Mouse (Mus musculus): Measurements from ENCODE around the gene Gria4. TPM values are rescaled to one million over a fixed set of nuclear protein-coding genes. Genes with fewer than 3 reads are reported as not detected.
"Not testable (repeated sequence)": the region's sequence is repeated elsewhere in the genome, so short reads cannot be mapped to it uniquely, and the experiment has no call there.

Gria4 gene
- 10 to 100 TPM; 54.2 to 55.8 TPM for total RNA-seq (2021)

GRCm38 (mm10) chr9:4795544-4796288 is at the start of gene Gria4:
Gene Gria4 (minus strand): TSS chr9:4796234.
- peak; percentile 75 to 77 for DNase-seq

GRCm38 (mm10) chr9:4810941-4811340 is 14.9 kb upstream of the Gria4 start:
- not testable (repeated sequence) for DNase-seq

- no peak for DNase-seq
Measured at GRCm38 (mm10) chr9:4803151-4803755, 7.2 kb upstream of the Gria4 start.

- no peak for DNase-seq
Measured at GRCm38 (mm10) chr9:4797396-4797795, 1.4 kb upstream of the Gria4 start.

GRCm38 (mm10) chr9:4796289-4796645 is 233 bp upstream of the Gria4 start:
- DNase-seq, result no peak

GRCm38 (mm10) chr9:4795075-4795474 is 959 bp downstream of the Gria4 start:
- DNase-seq, result peak in 1 of 2 experiments; percentile 24

GRCm38 (mm10) chr9:4794411-4794810 is 1.6 kb downstream of the Gria4 start:
- peak in 1 of 2 experiments; percentile 3 for DNase-seq

- not testable (repeated sequence) for DNase-seq
Measured at GRCm38 (mm10) chr9:4749407-4749806, 46.6 kb downstream of the Gria4 start.

GRCm38 (mm10) chr9:4714086-4714485 is 81.9 kb downstream of the Gria4 start:
- DNase-seq, result no peak

GRCm38 (mm10) chr9:4712367-4712766 is 83.7 kb downstream of the Gria4 start:
- no peak for DNase-seq

- DNase-seq, result no peak
Measured at GRCm38 (mm10) chr9:4687149-4687548, 108.9 kb downstream of the Gria4 start.

GRCm38 (mm10) chr9:4680244-4680643 is 115.8 kb downstream of the Gria4 start:
- DNase-seq, result no peak

- DNase-seq, result no peak
Measured at GRCm38 (mm10) chr9:4679099-4679498, 116.9 kb downstream of the Gria4 start.

- no peak for DNase-seq
Measured at GRCm38 (mm10) chr9:4665691-4666090, 130.3 kb downstream of the Gria4 start.

- no peak for DNase-seq
Measured at GRCm38 (mm10) chr9:4662421-4662820, 133.6 kb downstream of the Gria4 start.

GRCm38 (mm10) chr9:4658951-4659350 is 137.1 kb downstream of the Gria4 start:
- no peak for DNase-seq

GRCm38 (mm10) chr9:4654333-4654732 is 141.7 kb downstream of the Gria4 start:
- no peak for DNase-seq

- DNase-seq, result peak; percentile 20 to 45
Measured at GRCm38 (mm10) chr9:4639192-4639900, 156.7 kb downstream of the Gria4 start.

GRCm38 (mm10) chr9:4631910-4632309 is 164.1 kb downstream of the Gria4 start:
- no peak for DNase-seq

- no peak for DNase-seq
Measured at GRCm38 (mm10) chr9:4615286-4615685, 180.7 kb downstream of the Gria4 start.

- DNase-seq, result peak in 1 of 2 experiments; percentile 7
Measured at GRCm38 (mm10) chr9:4605354-4605753, 190.7 kb downstream of the Gria4 start.

- DNase-seq, result no peak
Measured at GRCm38 (mm10) chr9:4604236-4604635, 191.8 kb downstream of the Gria4 start.

- DNase-seq, result no peak
Measured at GRCm38 (mm10) chr9:4601788-4602187, 194.2 kb downstream of the Gria4 start.

Data from layer of hippocampus, postnatal 36 days (tissue).